Mouse (Mus musculus) spleen, adult 18-20 months (tissue): ENCODE measurements around the gene Chst11.

Experiments
- DNase-seq, 2 experiments: peaks; one replicate each; pipeline ENCODE4 v3.0.0; 2022; ENCODE audit warnings: mixed read lengths in 2 of 2

The Chst11 gene

GRCm38 (mm10) chr10:83036340-83037045 is 51.2 kb downstream of the Chst11 start:
- DNase-seq, result no peak

- no peak for DNase-seq
Measured at GRCm38 (mm10) chr10:83038166-83038565, 52.9 kb downstream of the Chst11 start.

- no peak for DNase-seq
Measured at GRCm38 (mm10) chr10:83039414-83039813, 54.1 kb downstream of the Chst11 start.

- no peak for DNase-seq
Measured at GRCm38 (mm10) chr10:83041875-83042274, 56.6 kb downstream of the Chst11 start.

GRCm38 (mm10) chr10:83042613-83043477 is 57.5 kb downstream of the Chst11 start:
- no peak for DNase-seq

- DNase-seq, result no peak
Measured at GRCm38 (mm10) chr10:83043478-83044259, 58.4 kb downstream of the Chst11 start.

- DNase-seq, result no peak
Measured at GRCm38 (mm10) chr10:83049174-83049780, 64.0 kb downstream of the Chst11 start.

- no peak for DNase-seq
Measured at GRCm38 (mm10) chr10:83053886-83054550, 68.7 kb downstream of the Chst11 start.

GRCm38 (mm10) chr10:83056291-83056690 is 71.0 kb downstream of the Chst11 start:
- DNase-seq, result no peak

- DNase-seq, result no peak
Measured at GRCm38 (mm10) chr10:83056866-83057265, 71.6 kb downstream of the Chst11 start.

- no peak for DNase-seq
Measured at GRCm38 (mm10) chr10:83060066-83060782, 74.9 kb downstream of the Chst11 start.

GRCm38 (mm10) chr10:83062315-83062714 is 77.0 kb downstream of the Chst11 start:
- DNase-seq, result no peak

- DNase-seq, result no peak
Measured at GRCm38 (mm10) chr10:83064796-83065195, 79.5 kb downstream of the Chst11 start.

- DNase-seq, result no peak
Measured at GRCm38 (mm10) chr10:83066159-83066558, 80.9 kb downstream of the Chst11 start.

- no peak for DNase-seq
Measured at GRCm38 (mm10) chr10:83067305-83067704, 82.0 kb downstream of the Chst11 start.

GRCm38 (mm10) chr10:83068466-83068865 is 83.2 kb downstream of the Chst11 start:
- DNase-seq, result peak; percentile 16 to 32

- no peak for DNase-seq
Measured at GRCm38 (mm10) chr10:83069791-83070190, 84.5 kb downstream of the Chst11 start.

GRCm38 (mm10) chr10:83071785-83072580 is 86.7 kb downstream of the Chst11 start:
- DNase-seq, result no peak

- no peak for DNase-seq
Measured at GRCm38 (mm10) chr10:83073119-83073518, 87.8 kb downstream of the Chst11 start.

GRCm38 (mm10) chr10:83076816-83077215 is 91.5 kb downstream of the Chst11 start:
- DNase-seq, result no peak

- no peak for DNase-seq
Measured at GRCm38 (mm10) chr10:83078723-83079122, 93.4 kb downstream of the Chst11 start.
